ENCODE assay signal across 26 mouse cellular contexts in genomic region chr12:35067621-35068020, GRCm38 (mm10). TPM values are rescaled to one million over a fixed set of nuclear protein-coding genes. Genes with fewer than 3 reads are reported as not detected.
DNase-seq lines count a peak whose midpoint lies in the region; ATAC-seq and TF ChIP-seq lines count a peak whose summit lies in the region.
"Had no signal": no experiment of that assay in that cellular context is flagged by ENCODE, and none has a peak within 500 bp of the region (broad histone marks: within the 10 kb centered on the region; RNA-seq: fewer than 3 reads in every experiment).

No protein-coding gene starts in this region.

- peaks cover 97% of the 10 kb centered on the region for H3K79me2 ChIP-seq in C2C12 (ENCODE audit: control insufficient read depth, insufficient read depth)

- no peak for TF ChIP-seq CTCF in C2C12 (IDR thresholded peaks at IDR 0.05; ENCODE audit: control insufficient read depth, insufficient read depth, insufficient read length)
- TF ChIP-seq CTCF in lung, adult 2 months (IDR thresholded peaks at IDR 0.05; ENCODE audit: insufficient read depth, low read length), result no peak

- DNase-seq in midbrain, embryonic 10.5 days (ENCODE audit: low spot score), result no peak
- DNase-seq in left cerebral cortex, adult 11 months (ENCODE audit: low spot score), result no peak
- no peak for DNase-seq in lung, adult 2 months
- DNase-seq: adrenal gland, adult 8-10 months; adrenal gland, postnatal 25 days; B cell, adult 2 months; cerebellum, adult 9-11 months; gastrocnemius, adult 2 months; gastrocnemius, postnatal 14 days; heart, adult 18-20 months; heart, postnatal 10 days; heart, postnatal 4 days had no signal

- no peak overlapping the region for H3K4me3 ChIP-seq in C2C12 (ENCODE audit: insufficient read depth, poor library complexity, severe bottlenecking)
- no peak overlapping the region for H3K4me3 ChIP-seq in midbrain, embryonic 10.5 days
- no peak overlapping the region for H3K4me3 ChIP-seq in lung, adult 2 months (replicated peaks; ENCODE audit: extremely low read depth, low read depth, low read length)
- H3K4me3 ChIP-seq: forebrain, embryonic 10.5 days; forebrain, embryonic 13.5 days; gastrocnemius, adult 2 months; heart, embryonic 12.5 days; heart, embryonic 15.5 days had no signal

- no peak overlapping the region for H3ac ChIP-seq in C2C12 (ENCODE audit: control insufficient read depth, insufficient read length, low read depth)

- H3K27ac ChIP-seq in midbrain, embryonic 10.5 days (replicated peaks), result no peak overlapping the region
- H3K27ac ChIP-seq: forebrain, embryonic 10.5 days; forebrain, embryonic 13.5 days; heart, embryonic 15.5 days; hindbrain, embryonic 14.5 days; hindbrain, postnatal 0 days had no signal

- H3K36me3 ChIP-seq in C2C12 (ENCODE audit: control insufficient read depth, insufficient read depth), result no peaks in the 10 kb centered on the region
- no peaks in the 10 kb centered on the region for H3K36me3 ChIP-seq in midbrain, embryonic 10.5 days
- H3K36me3 ChIP-seq: forebrain, embryonic 10.5 days; heart, embryonic 12.5 days; heart, embryonic 15.5 days had no signal

- ATAC-seq in common myeloid progenitor, adult 5-6 weeks (replicated peaks; ENCODE audit: low read depth, poor library complexity, severe bottlenecking), result 0 out of 2 replicates have a peak, but pooled peaks have one; percentile 11
- ATAC-seq in megakaryocyte, adult 5-6 weeks (ENCODE audit: poor library complexity, severe bottlenecking), result peak; percentile 38; the same call in 1 of the 2 replicates
- ATAC-seq: activated CD4-positive, CD25-positive, alpha-beta regulatory T cell, adult 4 months; CD4-positive, CD25-positive, alpha-beta regulatory T cell, adult 4 months; forebrain, embryonic 13.5 days; forebrain, embryonic 16.5 days; hindbrain, postnatal 0 days; inflammation-experienced regulatory T-cells, adult 6 months; intestine, embryonic 16.5 days had no signal

- no peaks in the 10 kb centered on the region for H3K4me1 ChIP-seq in midbrain, embryonic 10.5 days
- H3K4me1 ChIP-seq in lung, adult 2 months (ENCODE audit: control insufficient read depth, insufficient read depth, low read length), result peaks cover 8% of the 10 kb centered on the region

- H3K9me3 ChIP-seq in midbrain, embryonic 10.5 days (replicated peaks), result no peaks in the 10 kb centered on the region
- H3K9me3 ChIP-seq: forebrain, embryonic 10.5 days; forebrain, embryonic 13.5 days; heart, embryonic 12.5 days; heart, embryonic 15.5 days had no signal

- H3K27me3 ChIP-seq in C2C12 (ENCODE audit: control insufficient read depth, insufficient read depth, insufficient read length), result no peaks in the 10 kb centered on the region
- H3K27me3 ChIP-seq in midbrain, embryonic 10.5 days (ENCODE audit: low read depth, poor library complexity, severe bottlenecking), result no peaks in the 10 kb centered on the region
- H3K27me3 ChIP-seq: forebrain, embryonic 13.5 days; heart, embryonic 12.5 days; heart, embryonic 15.5 days had no signal

- TF ChIP-seq POLR2A in lung, adult 2 months (IDR thresholded peaks at IDR 0.05; ENCODE audit: borderline replicate concordance, extremely low read depth, low read depth, low read length), result no peak

- H3K79me3 ChIP-seq in C2C12 (ENCODE audit: low read depth), result peaks cover 41% of the 10 kb centered on the region

TF ChIP-seq in C2C12, 6 proteins besides CTCF, POLR2A, EP300 and RAD21:
- TF ChIP-seq MAX (IDR thresholded peaks at IDR 0.05) (no peak), CEBPB (IDR thresholded peaks at IDR 0.05; ENCODE audit: low read depth) (peak; percentile 7)

RNA-seq across cellular contexts. Expression of gene Snx13, which starts 20.6 kb away (rescaled TPM):
- 2.9 TPM for polyA plus RNA-seq in C2C12 (2012; fragmentation: generic; extraction: Trizol)
- total RNA-seq in common myeloid progenitor, adult 5-6 weeks (2017), result 18.7 and 33.2 TPM in 2 replicates
- total RNA-seq in megakaryocyte, adult 5-6 weeks (2015), result 24.5 and 26.1 TPM in 2 replicates
- total RNA-seq in megakaryocyte, adult 5-6 weeks (2017), result 37.8 and 38.5 TPM in 2 replicates
- polyA plus RNA-seq in midbrain, embryonic 10.5 days (2016; fragmentation: Nextera tagmentation; extraction: Ambion mirVana), result 15.3 and 15.6 TPM in 2 replicates
- polyA plus RNA-seq in lung, adult 2 months (2012; rRNA removed), result 6.6 and 9.4 TPM in 2 replicates
